Mouse (Mus musculus): ENCODE measurements around the gene Mylk3. TPM values are rescaled to one million over a fixed set of nuclear protein-coding genes. Genes with fewer than 3 reads are reported as not detected.

Mylk3 gene
- total RNA-seq, 2 experiments from 2014 or later, result 0.13 to 0.53 TPM

- DNase-seq, result no peak
Observed at GRCm38 (mm10) chr8:85313036-85313435, 73.1 kb downstream of the Mylk3 start.

DNA sequence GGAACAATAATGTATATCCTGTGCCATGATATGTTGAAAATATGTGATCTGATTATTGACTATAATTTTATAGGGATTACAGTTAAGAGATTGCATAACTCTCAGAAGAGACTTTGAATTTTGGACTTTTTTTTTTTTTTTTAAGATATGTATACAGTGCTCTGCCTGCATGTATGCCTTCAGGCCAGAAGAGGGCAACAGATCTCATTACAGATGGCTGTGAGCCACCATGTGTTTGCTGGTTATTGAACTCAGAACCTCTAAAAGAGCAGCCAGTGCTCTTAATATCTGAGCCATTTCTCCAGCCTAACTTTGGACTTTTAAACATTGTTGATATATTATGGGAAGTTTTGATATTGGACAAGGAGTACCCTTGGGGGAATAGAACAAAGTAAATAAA, 74.4 kb downstream of the Mylk3 start:
- peak; percentile 27 to 30 for DNase-seq

DNA sequence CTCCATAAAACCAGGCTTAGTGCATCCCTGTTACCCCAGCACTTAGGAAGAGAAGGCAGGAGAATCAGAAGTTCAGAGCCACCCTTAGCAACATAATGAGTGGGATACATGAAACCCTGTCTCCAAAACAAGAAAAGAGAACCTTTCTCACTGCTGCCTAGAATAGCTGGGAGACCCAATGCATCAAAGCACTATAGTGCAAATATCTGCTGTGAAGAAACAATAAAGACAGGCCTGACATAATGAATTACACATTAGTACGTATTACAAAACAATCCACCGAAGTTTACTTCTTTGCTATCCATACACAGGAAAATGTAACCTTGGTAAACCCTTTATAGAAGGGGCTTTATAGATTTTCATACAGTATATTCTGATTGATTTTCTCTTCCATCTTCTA, 77.6 kb downstream of the Mylk3 start:
- DNase-seq, result no peak

DNA sequence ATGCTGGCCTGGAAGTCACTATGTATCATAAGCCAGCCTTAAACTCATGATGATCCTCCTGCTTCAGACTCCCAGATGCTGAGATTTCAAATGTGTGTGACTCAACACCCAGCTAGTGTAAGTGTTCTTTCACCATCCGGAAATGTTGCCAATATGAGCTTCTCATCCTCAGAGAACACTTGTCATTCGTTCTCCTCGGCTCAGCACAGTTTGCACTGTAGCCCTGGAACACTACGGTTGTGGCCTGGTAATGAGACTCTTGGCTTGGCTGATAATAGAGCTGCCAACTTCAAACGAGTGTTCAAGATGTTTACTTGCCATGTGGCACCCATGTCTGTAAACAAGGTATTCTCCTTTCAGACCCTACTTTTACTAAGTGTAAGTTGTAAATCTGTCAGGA, 82.6 kb downstream of the Mylk3 start:
- no peak for DNase-seq

DNA sequence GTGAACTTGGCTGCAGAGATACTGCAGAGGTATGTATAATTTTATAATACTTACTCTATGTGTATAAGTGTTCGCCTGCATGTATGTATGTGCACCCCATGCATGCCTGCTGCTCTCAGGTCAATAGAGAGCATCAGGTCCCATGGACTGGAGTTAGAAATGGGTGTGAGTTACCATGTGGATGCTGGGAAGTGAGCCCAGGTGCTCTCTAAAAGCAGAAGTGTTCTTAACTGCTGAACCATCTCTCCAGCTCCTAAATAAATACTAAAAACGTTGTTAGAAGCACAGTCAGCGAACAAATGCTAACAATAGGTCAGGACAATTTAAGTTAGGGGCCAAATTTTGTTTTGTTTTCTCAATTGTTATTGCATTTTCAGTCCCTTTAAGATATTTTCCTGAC, 83.2 kb downstream of the Mylk3 start:
- no peak for DNase-seq

DNA sequence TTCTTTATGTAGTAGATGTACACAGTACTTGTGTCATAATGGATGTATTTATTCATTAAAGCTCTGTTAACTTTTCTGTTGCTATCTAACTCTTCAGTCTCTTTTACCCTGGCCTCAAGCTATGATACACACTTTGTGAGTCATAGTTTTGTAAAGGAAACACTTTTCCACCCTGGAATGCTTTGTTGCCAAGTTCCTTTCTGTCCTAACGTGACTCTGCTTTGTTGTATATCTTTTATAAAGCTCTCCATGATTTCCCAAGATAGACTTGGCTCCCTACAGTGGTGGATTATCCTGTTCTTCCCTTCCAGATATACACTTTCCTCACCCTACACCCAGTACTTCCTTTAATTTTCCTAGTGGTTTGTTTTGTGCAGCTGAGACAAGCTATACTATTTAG, 84.2 kb downstream of the Mylk3 start:
- DNase-seq, result no peak

DNA sequence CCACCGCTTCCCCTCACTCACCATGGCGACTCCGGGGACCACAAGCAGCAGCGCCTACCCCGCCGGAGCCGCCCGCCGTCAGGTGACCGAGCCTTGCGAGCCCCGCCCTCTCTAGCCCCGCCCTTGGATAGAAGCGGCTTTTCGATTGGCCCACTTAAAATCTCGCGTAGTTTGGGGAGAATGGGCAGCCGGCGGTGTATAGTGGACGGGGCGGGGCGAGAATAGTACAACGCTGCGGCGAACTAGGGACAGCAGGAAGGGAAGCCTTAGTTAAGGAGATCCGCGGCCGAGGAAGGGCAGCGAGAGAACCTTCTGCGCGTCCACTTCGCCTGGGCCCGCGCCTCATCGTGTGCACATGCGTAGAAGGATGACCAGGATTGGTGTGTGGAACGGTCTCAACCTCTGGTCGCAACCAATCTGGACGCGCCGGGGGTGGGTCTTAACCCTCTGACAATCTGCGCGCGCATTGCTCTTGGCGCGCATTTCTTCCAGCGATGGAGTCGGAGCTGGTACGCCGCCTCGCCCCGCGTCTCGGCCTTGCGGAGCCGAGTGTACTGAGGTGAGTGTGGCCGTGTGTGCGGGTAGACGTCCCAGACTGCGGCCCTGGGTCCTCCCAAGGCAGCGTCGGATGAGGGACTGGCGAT, 86.6 kb downstream of the Mylk3 start, which contains the start of the genes Orc6 and Vps35:
Gene Orc6, plus strand, starts transcription at position 199 of the 644 bp plus-strand sequence.
Gene Vps35, minus strand, starts transcription at position 369 of the 644 bp plus-strand sequence.
- peak; percentile 96 to 97 for DNase-seq

DNA sequence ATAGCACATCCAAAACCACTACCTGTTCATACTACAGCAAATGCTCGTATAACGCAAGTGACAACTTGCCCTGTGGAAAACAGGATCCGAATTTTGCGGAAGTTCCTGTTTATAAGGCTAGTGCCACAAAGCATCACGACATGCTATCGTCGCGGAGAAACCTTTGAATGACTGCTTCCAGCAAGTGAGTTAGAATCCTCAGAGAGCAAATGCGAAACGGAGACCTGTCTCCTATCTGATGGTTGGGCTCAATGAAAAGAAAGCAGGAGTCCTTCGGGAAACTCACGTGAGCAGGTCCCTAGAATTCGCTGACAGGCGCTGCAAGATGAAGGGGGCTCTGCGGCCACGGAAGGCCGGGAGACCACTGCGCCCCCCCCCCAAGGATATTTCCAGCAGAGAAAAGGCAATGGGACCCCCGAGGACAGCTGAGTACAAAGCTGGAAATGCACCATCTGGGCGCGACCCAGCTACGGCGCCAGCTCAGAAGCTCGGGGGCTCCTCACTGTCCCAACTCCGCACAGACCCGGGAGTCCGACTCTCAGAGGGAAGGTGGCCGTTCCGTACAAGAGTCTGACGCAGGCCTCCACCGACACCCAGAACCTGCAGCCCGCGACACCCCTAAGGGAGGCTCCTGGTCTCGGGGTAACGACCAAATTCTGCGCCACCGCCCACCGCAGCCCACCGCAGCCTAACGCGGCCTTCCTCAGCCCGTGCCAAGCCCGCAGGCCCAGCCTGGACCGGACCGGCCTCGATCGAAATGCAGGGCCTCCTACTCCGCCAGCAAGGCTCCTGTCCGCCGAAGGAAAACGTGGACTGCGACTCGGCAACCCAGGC, 87.3 kb downstream of the Mylk3 start:
- DNase-seq, result peak in 1 of 2 experiments; percentile 8

- DNase-seq, result no peak
Observed at GRCm38 (mm10) chr8:85286846-85287245, 99.3 kb downstream of the Mylk3 start.

Other genes starting within 250 kb of the Mylk3 start
- gene Cks1brt, start 234.4 kb downstream of the Mylk3 start, total RNA-seq (2021), result not detected
- gene Olfr371, start 160.4 kb downstream of the Mylk3 start, total RNA-seq (2021), result not detected
- 10 to 100 TPM; 17.9 to 18.8 TPM for gene Orc6, start 86.7 kb downstream of the Mylk3 start, total RNA-seq (2021)
- gene Vps35, start 86.5 kb downstream of the Mylk3 start, total RNA-seq (2021), result 100 to 1,000 TPM; 105 to 108 TPM
- 10 to 100 TPM; 20.0 to 37.1 TPM for gene 4921524J17Rik, start 46.5 kb upstream of the Mylk3 start, total RNA-seq (2021)
- 100 to 1,000 TPM in 1 of 2 experiments, 10 to 100 TPM in 1; 65.0 to 339 TPM for gene Gpt2, start 106.2 kb upstream of the Mylk3 start, total RNA-seq (2021)
- gene Dnaja2, start 169.0 kb upstream of the Mylk3 start, total RNA-seq (2021), result 100 to 1,000 TPM; 174 to 175 TPM